Mouse (Mus musculus): ENCODE results near the gene Rdh16f1. TPM values are rescaled to one million over a fixed set of nuclear protein-coding genes. Genes with fewer than 3 reads are reported as not detected.
"Not testable (repeated sequence)": the region's sequence is repeated elsewhere in the genome, so short reads cannot be mapped to it uniquely, and the experiment has no call there.

The Rdh16f1 gene
- polyA plus RNA-seq, 1 experiment from 2014 or later: 2.6 TPM

DNA sequence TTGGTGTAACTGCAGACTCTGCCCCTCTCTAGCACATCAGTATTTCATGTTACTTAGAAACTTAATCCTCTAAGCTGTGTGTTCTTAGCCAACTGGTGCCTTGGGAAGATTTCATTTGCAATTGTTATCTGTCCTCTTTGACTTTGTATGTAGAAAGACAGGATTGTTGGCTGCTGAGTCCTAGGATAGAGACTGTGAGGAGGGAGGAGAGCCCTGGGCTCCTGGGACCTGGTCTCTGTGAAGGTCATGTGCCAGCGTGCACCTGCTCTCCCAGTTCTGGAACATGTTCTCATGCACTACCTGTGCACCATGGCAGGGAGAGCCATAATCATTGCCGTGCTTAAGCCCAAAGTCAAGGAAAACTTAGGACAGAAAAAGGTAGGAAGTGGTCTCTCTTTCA is 42.0 kb downstream of the Rdh16f1 start:
- no peak overlapping the region for H3K4me2 ChIP-seq
- H3K27ac ChIP-seq: no peak overlapping the region
- 76% methylated on average over 2 of the region's 2 CpGs for WGBS
- no peaks in the 10 kb centered on the region for H3K9me3 ChIP-seq
- H3K9ac ChIP-seq: no peak overlapping the region
- no peak overlapping the region for H3K4me3 ChIP-seq
- H3K27me3 ChIP-seq: no peaks in the 10 kb centered on the region
- ATAC-seq (ENCODE audit: insufficient number of reproducible peaks, low FRiP score, low TSS enrichment, low read depth): no peak
- no peaks in the 10 kb centered on the region for H3K4me1 ChIP-seq
- H3K36me3 ChIP-seq: no peaks in the 10 kb centered on the region

DNA sequence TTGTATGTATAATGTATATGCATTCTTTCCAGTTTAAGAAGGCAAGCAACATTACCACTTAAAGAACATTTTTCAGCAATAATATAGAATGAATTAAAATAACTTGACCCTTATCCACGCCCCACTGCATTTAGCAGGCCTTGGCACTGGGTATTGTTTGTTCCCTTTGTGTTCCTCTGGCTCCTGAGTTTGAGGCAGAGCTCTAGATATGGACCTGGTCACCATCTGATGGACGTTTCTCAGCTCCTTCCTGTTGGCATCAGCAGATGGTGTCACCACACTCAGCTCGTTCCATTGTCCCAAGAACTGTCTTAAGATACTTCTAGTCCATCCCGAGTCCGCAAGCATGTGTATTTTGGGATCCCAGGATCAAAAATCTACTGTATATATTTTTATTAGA is 42.6 kb downstream of the Rdh16f1 start:
- Histone ChIP-seq H3K4me3 (no peak overlapping the region), H3K36me3 (no peaks in the 10 kb centered on the region), H3K27me3 (no peaks in the 10 kb centered on the region), H3K9me3 (no peaks in the 10 kb centered on the region), H3K4me1 (no peaks in the 10 kb centered on the region), H3K27ac (no peak overlapping the region), H3K9ac (no peak overlapping the region), H3K4me2 (no peak overlapping the region)
- WGBS: 76% methylated on average over 5 of the region's 5 CpGs
- no peak for ATAC-seq (ENCODE audit: insufficient number of reproducible peaks, low FRiP score, low TSS enrichment, low read depth)

DNA sequence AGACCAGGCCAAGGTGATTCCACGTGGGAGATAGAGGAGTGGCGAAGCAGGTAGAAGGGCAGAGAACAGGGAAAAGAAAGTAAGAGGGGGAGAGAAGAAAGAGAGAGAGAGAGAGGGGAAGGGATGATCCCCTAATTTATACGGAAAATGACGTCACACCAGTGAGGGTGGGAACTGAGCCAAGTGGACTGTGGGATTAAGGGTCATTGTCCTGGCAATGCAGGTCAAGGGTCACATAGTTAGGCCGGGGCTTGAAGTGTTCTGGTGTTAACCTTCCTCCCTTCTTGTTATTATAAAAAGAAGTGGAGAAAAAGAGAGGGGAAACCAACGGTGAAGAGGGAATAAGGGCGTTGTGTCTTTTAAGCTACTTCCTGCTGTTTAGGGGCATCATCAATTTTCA is 44.8 kb downstream of the Rdh16f1 start:
- no peak overlapping the region for H3K4me2 ChIP-seq
- no peaks in the 10 kb centered on the region for H3K27me3 ChIP-seq
- H3K36me3 ChIP-seq: no peaks in the 10 kb centered on the region
- no peak overlapping the region for H3K9ac ChIP-seq
- no peaks in the 10 kb centered on the region for H3K4me1 ChIP-seq
- no peak for ATAC-seq (ENCODE audit: insufficient number of reproducible peaks, low FRiP score, low TSS enrichment, low read depth)
- no peak overlapping the region for H3K27ac ChIP-seq
- 75% methylated on average over 7 of the region's 7 CpGs for WGBS
- H3K4me3 ChIP-seq: no peak overlapping the region
- H3K9me3 ChIP-seq: no peaks in the 10 kb centered on the region

DNA sequence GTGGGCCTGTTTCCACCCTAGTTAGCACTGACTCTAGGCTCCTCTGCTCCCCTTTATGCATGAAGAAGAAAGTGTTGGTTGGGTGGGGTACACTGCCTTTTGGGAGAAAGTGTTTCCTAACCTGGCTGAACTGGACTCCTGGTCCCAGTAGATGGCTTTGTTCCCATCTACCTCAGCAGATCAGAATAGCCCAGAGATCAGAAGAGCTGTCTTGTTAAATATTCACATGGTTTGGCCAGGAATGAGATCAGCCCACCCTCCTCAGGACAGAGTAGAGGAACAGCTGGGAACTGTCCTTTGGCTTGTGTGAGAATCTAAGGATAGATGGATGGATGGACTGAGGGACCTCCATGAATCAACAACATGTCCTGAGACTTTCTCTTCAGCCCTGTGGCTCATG is 56.3 kb downstream of the Rdh16f1 start:
- H3K9ac ChIP-seq: no peak overlapping the region
- ATAC-seq (ENCODE audit: insufficient number of reproducible peaks, low FRiP score, low TSS enrichment, low read depth): no peak
- H3K9me3 ChIP-seq: no peaks in the 10 kb centered on the region
- H3K4me3 ChIP-seq: no peak overlapping the region
- H3K27me3 ChIP-seq: no peaks in the 10 kb centered on the region
- H3K4me1 ChIP-seq: no peaks in the 10 kb centered on the region
- no peaks in the 10 kb centered on the region for H3K36me3 ChIP-seq
- no peak overlapping the region for H3K4me2 ChIP-seq
- no peak overlapping the region for H3K27ac ChIP-seq

DNA sequence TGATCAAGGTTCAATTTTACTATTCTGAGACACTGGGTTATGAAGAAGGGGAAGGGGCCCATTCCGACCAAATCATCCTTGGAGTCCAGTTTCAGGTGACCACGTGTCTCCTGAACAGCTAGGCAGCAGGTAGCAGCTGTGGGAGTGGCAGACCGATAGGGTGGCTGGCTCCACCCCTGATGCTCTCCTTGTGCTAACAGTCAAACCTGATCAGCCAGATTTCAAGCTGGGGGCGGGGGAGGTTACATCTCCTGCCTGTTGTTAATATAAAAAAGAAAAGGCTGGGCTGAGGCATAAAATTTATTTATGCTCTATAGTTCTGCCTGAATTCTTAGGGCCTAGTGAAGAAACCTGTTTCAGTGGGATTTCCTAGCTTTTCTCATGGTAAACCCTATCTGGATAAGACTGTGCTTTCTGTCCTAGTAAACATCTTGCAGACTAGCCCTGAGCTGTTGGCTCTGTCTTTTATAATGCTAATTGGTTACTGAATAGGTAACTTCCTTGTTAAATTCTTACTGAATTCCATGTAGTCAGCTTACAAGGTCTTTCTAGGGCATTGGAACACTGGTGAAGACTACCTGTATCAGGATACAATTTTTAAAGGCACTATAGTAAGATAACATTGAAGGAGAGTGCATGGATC is 57.8 kb downstream of the Rdh16f1 start:
- H3K27me3 ChIP-seq; H3K4me3 ChIP-seq; H3K36me3 ChIP-seq; H3K9me3 ChIP-seq; H3K27ac ChIP-seq; H3K4me1 ChIP-seq; H3K4me2 ChIP-seq; H3K9ac ChIP-seq; ATAC-seq (ENCODE audit: insufficient number of reproducible peaks, low FRiP score, low TSS enrichment, low read depth): not testable (repeated sequence)
- WGBS: 59% methylated on average over 4 of the region's 4 CpGs

DNA sequence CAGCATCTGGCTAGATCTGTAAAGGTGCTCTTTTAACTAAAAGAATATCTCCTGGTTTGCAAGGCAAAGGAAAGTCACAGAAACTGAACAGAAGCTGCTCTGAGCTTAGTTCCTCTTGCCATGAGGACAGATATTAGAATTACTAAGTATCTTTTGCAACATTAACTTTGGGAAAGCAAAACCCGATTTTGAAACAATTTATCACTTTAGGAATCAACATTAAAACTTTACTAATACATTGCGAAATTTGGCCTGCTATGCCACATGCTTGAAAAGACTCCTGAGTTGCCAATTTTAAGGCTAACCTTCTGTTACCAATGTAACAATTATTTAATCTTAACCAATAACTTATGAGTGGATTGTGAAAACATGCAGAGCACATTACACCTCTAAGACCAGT is 62.2 kb downstream of the Rdh16f1 start:
- H3K36me3 ChIP-seq; H3K4me2 ChIP-seq; H3K4me1 ChIP-seq; H3K27me3 ChIP-seq; H3K4me3 ChIP-seq; H3K9ac ChIP-seq; H3K27ac ChIP-seq; ATAC-seq (ENCODE audit: insufficient number of reproducible peaks, low FRiP score, low TSS enrichment, low read depth); H3K9me3 ChIP-seq: not testable (repeated sequence)
- WGBS: 83% methylated on average over 2 of the region's 2 CpGs

DNA sequence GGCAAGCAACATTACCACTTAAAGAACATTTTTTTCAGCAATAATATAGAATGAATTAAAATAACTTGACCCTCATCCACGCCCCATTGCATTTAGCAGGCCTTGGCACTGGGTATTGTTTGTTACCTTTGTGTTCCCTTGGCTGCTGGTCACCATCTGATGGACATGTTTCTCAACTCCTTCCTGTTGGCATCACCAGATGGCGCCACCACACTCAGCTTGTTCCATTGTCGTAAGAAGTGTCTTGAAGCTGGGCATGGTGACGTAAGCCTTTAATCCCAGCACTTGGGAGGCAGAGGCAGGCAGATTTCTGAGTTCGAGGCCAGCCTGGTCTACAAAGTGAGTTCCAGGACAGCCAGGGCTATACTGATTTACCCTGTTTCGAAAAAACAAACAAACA is 65.8 kb downstream of the Rdh16f1 start:
- H3K4me3 ChIP-seq: no peak overlapping the region
- no peaks in the 10 kb centered on the region for H3K27me3 ChIP-seq
- no peak overlapping the region for H3K27ac ChIP-seq
- H3K36me3 ChIP-seq: no peaks in the 10 kb centered on the region
- 80% methylated on average over 6 of the region's 6 CpGs for WGBS
- H3K4me1 ChIP-seq: no peaks in the 10 kb centered on the region
- H3K9ac ChIP-seq: no peak overlapping the region
- no peak overlapping the region for H3K4me2 ChIP-seq
- no peaks in the 10 kb centered on the region for H3K9me3 ChIP-seq
- no peak for ATAC-seq (ENCODE audit: insufficient number of reproducible peaks, low FRiP score, low TSS enrichment, low read depth)

DNA sequence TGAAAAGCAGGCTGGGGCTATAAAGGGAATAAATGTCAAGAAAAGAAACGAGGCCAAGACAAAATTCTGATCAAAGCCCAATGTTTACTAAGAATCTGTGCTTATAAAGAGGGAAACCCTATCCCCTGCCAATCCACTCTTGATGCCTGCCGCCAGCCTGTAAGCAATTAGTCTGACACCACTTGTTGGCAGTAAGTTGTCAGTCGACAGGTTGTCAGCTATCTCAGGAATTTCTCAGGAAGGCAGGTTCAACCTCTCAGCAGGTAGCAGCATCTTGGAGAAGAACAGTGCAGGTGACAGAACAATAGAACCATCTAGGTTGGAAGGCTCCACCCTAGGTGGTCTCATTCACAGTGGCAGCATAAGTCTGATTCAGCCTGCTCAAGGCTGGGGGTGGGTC is 69.5 kb downstream of the Rdh16f1 start:
- no peak overlapping the region for H3K9ac ChIP-seq
- H3K4me2 ChIP-seq: no peak overlapping the region
- ATAC-seq (ENCODE audit: insufficient number of reproducible peaks, low FRiP score, low TSS enrichment, low read depth): no peak
- 46% methylated on average over 3 of the region's 3 CpGs for WGBS
- no peaks in the 10 kb centered on the region for H3K27me3 ChIP-seq
- no peak overlapping the region for H3K27ac ChIP-seq
- no peaks in the 10 kb centered on the region for H3K9me3 ChIP-seq
- no peaks in the 10 kb centered on the region for H3K4me1 ChIP-seq
- no peaks in the 10 kb centered on the region for H3K36me3 ChIP-seq
- H3K4me3 ChIP-seq: no peak overlapping the region

DNA sequence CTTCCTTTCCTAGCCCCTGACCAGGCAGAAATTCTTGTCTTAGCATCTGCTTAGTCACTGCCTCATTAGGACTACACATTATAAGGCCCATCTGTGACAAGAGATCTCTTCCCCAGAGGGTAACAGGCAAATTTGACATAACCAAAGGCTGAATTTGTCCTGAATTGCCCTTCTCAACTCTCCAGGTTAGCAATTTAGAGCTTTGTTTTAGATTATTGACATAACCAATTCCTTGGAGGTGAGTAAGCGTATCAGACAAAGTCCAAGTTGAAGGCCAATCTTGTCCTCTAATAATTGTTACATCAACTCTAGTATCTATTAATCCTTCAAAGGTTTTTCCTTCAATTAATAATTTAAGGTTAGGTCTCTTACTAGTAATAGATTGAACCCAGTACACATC is 74.6 kb downstream of the Rdh16f1 start:
- ATAC-seq (ENCODE audit: insufficient number of reproducible peaks, low FRiP score, low TSS enrichment, low read depth); H3K9ac ChIP-seq; H3K36me3 ChIP-seq; H3K4me2 ChIP-seq; H3K4me3 ChIP-seq; H3K9me3 ChIP-seq; H3K27ac ChIP-seq; H3K4me1 ChIP-seq; H3K27me3 ChIP-seq: not testable (repeated sequence)
- 91% methylated on average over 1 of the region's 1 CpGs for WGBS

DNA sequence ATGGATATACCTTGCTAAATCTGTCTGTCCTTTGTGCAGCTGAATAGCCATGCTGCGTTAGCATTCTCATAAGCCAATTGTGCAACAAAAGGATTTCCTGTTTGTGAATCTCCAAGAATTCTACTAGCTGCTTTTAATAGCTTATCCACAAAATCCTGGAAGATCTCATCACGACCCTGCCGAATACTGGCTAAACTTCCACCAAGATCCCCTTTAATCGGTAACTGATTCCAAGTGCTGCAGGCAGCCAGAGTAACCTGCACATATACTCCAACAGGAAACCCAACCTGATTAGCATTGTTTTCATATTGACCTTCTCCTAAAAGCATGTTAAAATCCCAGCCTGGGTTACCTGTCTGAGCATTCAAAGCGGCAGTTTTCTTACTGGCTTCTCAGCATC is 75.7 kb downstream of the Rdh16f1 start:
- 84% methylated on average over 5 of the region's 5 CpGs for WGBS
- no peak for ATAC-seq (ENCODE audit: insufficient number of reproducible peaks, low FRiP score, low TSS enrichment, low read depth)
- Histone ChIP-seq H3K27ac (no peak overlapping the region), H3K4me2 (no peak overlapping the region), H3K4me3 (no peak overlapping the region), H3K9ac (no peak overlapping the region), H3K9me3 (no peaks in the 10 kb centered on the region), H3K4me1 (no peaks in the 10 kb centered on the region), H3K36me3 (no peaks in the 10 kb centered on the region), H3K27me3 (no peaks in the 10 kb centered on the region)

DNA sequence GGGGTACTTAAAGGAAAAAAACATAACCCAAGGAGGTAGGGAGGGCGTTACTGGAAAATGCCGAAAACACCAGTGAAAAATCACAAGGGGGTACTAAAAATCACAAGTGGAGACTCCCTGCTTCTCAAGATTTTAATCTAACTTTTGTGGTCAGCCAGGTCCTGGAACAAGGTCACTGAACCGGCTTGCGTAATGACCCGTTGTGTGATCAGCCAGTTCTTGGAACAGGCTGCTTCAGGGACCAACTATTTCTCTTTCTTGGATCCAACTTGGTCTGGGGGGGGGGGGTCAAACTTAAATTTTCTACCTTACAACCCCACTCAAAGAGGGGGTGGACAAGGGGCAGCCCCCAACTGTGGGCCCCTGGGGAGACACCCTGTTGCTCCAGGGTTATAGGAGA is 78.2 kb downstream of the Rdh16f1 start:
- H3K27me3 ChIP-seq, H3K4me2 ChIP-seq: not testable (repeated sequence)

DNA sequence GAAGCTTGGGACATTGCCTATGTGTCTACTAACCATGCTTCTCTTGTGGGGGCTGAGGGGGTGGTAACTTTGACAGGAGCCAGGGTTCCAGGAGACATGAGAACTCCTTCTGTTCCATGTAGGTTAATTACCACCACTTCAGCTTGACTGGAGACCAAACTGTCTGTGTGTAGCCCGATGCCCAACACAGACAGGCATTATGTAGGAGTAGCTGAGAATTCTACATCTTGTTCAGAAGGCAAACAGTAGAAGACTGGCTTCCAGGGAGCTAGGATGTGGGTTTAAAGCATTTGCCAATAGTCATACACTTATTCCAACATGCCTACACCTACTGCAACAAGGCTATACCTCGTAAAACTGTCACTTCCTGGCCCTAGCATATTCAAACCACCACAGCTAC is 79.0 kb downstream of the Rdh16f1 start:
- H3K4me1 ChIP-seq: no peaks in the 10 kb centered on the region
- ATAC-seq (ENCODE audit: insufficient number of reproducible peaks, low FRiP score, low TSS enrichment, low read depth): no peak
- WGBS: 90% methylated on average over 2 of the region's 2 CpGs
- no peak overlapping the region for H3K27ac ChIP-seq
- H3K36me3 ChIP-seq: no peaks in the 10 kb centered on the region
- no peak overlapping the region for H3K9ac ChIP-seq
- no peak overlapping the region for H3K4me3 ChIP-seq
- no peaks in the 10 kb centered on the region for H3K27me3 ChIP-seq
- H3K9me3 ChIP-seq: no peaks in the 10 kb centered on the region
- no peak overlapping the region for H3K4me2 ChIP-seq

More for the DNA sequence above, 78.2 kb downstream of the Rdh16f1 start:
- not testable (repeated sequence) for H3K36me3 ChIP-seq; H3K4me1 ChIP-seq; H3K27ac ChIP-seq; H3K4me3 ChIP-seq; H3K9ac ChIP-seq; ATAC-seq (ENCODE audit: insufficient number of reproducible peaks, low FRiP score, low TSS enrichment, low read depth); H3K9me3 ChIP-seq
- WGBS: 88% methylated on average over 5 of the region's 5 CpGs

DNA sequence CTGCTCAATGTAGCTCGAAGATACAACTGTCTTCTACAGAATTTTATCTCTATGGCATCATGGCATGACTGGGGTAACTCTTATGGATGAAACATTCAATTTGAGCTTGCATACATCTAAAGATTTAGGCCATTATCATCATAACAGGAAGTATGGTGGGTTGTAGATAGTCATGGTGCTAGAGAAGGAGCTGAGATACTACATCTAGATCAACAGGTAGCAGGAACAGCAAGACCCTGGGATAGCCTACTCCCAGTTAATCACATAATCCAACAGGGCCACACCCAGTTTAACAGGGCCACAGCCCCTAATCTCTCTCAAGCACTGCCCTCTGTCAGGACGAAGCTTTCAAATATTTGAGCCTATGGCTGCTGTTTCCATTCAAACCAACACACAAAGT is 81.2 kb downstream of the Rdh16f1 start:
- 67% methylated on average over 2 of the region's 2 CpGs for WGBS
- Histone ChIP-seq H3K4me1 (no peaks in the 10 kb centered on the region), H3K27me3 (no peaks in the 10 kb centered on the region), H3K36me3 (no peaks in the 10 kb centered on the region), H3K9ac (no peak overlapping the region), H3K4me2 (no peak overlapping the region), H3K4me3 (no peak overlapping the region), H3K27ac (no peak overlapping the region), H3K9me3 (no peaks in the 10 kb centered on the region)
- ATAC-seq (ENCODE audit: insufficient number of reproducible peaks, low FRiP score, low TSS enrichment, low read depth): no peak

Measured in limb, embryonic 15.5 days (tissue).